In the genomic region with DNA sequence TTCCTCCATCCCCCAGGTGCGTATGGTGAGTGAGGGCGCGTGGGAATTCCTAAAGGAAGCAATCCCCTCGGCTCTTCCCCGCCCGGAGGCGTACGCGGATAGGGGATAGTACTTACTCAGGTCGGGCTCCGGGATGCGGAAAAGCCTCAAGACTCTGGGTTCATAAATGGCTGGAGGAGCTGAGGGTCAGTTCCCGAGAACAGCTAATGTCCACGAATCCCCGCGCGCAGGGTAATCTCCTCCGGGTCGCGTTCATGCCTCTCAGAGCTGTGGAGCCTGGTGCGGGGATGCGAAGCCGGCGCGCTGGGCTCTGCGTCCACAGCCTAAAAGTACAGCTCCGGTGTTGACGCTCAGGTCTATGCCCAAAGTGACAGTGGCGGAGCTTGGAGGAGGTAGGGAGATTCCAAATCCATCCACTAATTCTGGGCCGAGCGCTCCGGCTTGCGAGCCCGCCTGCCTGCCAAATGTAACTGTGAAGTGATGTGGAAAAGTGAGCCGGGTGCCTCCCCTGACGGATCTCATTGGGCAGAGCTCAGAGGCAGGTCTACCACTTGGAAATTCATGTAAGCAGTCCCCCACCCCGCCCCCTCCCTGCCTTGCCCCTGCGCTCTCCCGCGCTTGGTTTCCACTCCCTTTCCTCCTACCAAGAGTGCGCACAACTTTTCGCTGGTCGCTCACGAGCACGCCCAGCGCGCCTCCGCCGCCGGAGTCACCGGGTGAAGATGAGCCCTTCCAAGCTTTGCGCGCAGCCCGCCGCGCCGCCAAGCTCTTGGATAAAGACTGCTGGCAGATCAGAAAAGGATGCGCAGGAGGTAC, we compare ENCODE assay signal across 8 mouse cellular contexts. TPM values are rescaled to one million over a fixed set of nuclear protein-coding genes. Genes with fewer than 3 reads are reported as not detected.
A peak's percentile ranks its signal among the peaks of the same experiment; 100 is the strongest.
DNase-seq lines count a peak whose midpoint lies in the region; ATAC-seq lines count a peak whose summit lies in the region.

A gene (minus strand): TSS at position 506 of the 816 bp plus-strand sequence.

- DNase-seq in lung, postnatal 25 days (ENCODE audit: low spot score) = no peak
- peak; percentile 3 to 5 for DNase-seq in heart, postnatal 14 days
- DNase-seq in left cerebral cortex, postnatal 10 days (ENCODE audit: extremely low spot score in 1 of 2, low spot score in 2 of 2) = peak; percentile 78 to 80
- DNase-seq in B cell, adult 2 months = no peak
- no peak for DNase-seq in thymus, adult 18-20 months

- WGBS in lung, embryonic 16.5 days = under 1% methylated on average over 57 of the region's 58 CpGs
- under 1% methylated on average over 58 of the region's 58 CpGs for WGBS in embryonic facial prominence, embryonic 12.5 days
- under 1% methylated on average over 58 of the region's 58 CpGs for WGBS in neural tube, embryonic 13.5 days

- H3K36me3 ChIP-seq in lung, embryonic 16.5 days (ENCODE audit: control insufficient read depth, insufficient read depth, low read length) = no peaks in the 10 kb centered on the region
- H3K36me3 ChIP-seq in embryonic facial prominence, embryonic 12.5 days = no peaks in the 10 kb centered on the region
- H3K36me3 ChIP-seq in neural tube, embryonic 13.5 days = no peaks in the 10 kb centered on the region

- peak within 1 kb of the TSS; percentile 58 for H3K4me3 ChIP-seq in lung, embryonic 16.5 days (ENCODE audit: low read length)
- H3K4me3 ChIP-seq in embryonic facial prominence, embryonic 12.5 days = peak within 1 kb of the TSS; percentile 48
- H3K4me3 ChIP-seq in neural tube, embryonic 13.5 days = peak within 1 kb of the TSS; percentile 60

- peak within 1 kb of the TSS; percentile 42 for H3K9ac ChIP-seq in lung, embryonic 16.5 days (ENCODE audit: low read length)
- peak within 1 kb of the TSS; percentile 36; the same call in 1 of the 2 replicates for H3K9ac ChIP-seq in embryonic facial prominence, embryonic 12.5 days
- peak within 1 kb of the TSS; percentile 76 for H3K9ac ChIP-seq in neural tube, embryonic 13.5 days

- no peak within 1 kb of the TSS for H3K27ac ChIP-seq in lung, embryonic 16.5 days (ENCODE audit: low read length)
- H3K27ac ChIP-seq in embryonic facial prominence, embryonic 12.5 days = no peak within 1 kb of the TSS
- H3K27ac ChIP-seq in neural tube, embryonic 13.5 days (replicated peaks) = peak within 1 kb of the TSS; percentile 82

- H3K4me1 ChIP-seq in lung, embryonic 16.5 days (replicated peaks; ENCODE audit: control insufficient read depth, insufficient read depth, low read length) = peaks cover 4% of the 10 kb centered on the region; the same call in 1 of the 2 replicates
- peaks cover 10% of the 10 kb centered on the region; the same call in 1 of the 2 replicates for H3K4me1 ChIP-seq in embryonic facial prominence, embryonic 12.5 days
- H3K4me1 ChIP-seq in neural tube, embryonic 13.5 days (replicated peaks) = peaks cover 31% of the 10 kb centered on the region

- H3K4me2 ChIP-seq in lung, embryonic 16.5 days (ENCODE audit: low read depth, low read length) = peak within 1 kb of the TSS; percentile 93
- H3K4me2 ChIP-seq in embryonic facial prominence, embryonic 12.5 days (replicated peaks) = peak within 1 kb of the TSS; percentile 89
- peak within 1 kb of the TSS; percentile 95 for H3K4me2 ChIP-seq in neural tube, embryonic 13.5 days

- intact Hi-C loops in heart, postnatal 14 days (cut with DNase I) = no loop called here
- intact Hi-C loops in left cerebral cortex, postnatal 10 days (cut with DNase I) = no loop called here

- H3K9me3 ChIP-seq in lung, embryonic 16.5 days (ENCODE audit: control insufficient read depth, low read length) = no peaks in the 10 kb centered on the region
- H3K9me3 ChIP-seq in embryonic facial prominence, embryonic 12.5 days = no peaks in the 10 kb centered on the region
- no peaks in the 10 kb centered on the region for H3K9me3 ChIP-seq in neural tube, embryonic 13.5 days

- H3K27me3 ChIP-seq in lung, embryonic 16.5 days (ENCODE audit: control insufficient read depth, insufficient read depth, low read depth, low read length) = peaks cover 27% of the 10 kb centered on the region
- H3K27me3 ChIP-seq in embryonic facial prominence, embryonic 12.5 days = peaks cover 65% of the 10 kb centered on the region
- peaks cover 16% of the 10 kb centered on the region; the same call in 1 of the 2 replicates for H3K27me3 ChIP-seq in neural tube, embryonic 13.5 days

- peak; percentile 87 for ATAC-seq in lung, embryonic 16.5 days (ENCODE audit: low read depth)
- ATAC-seq in embryonic facial prominence, embryonic 12.5 days (ENCODE audit: insufficient number of reproducible peaks, insufficient read depth, low FRiP score, low TSS enrichment) = peak; percentile 89
- ATAC-seq in neural tube, embryonic 13.5 days (ENCODE audit: low read depth) = peak; percentile 79

RNA-seq across cellular contexts. Expression of the gene that starts here (rescaled TPM):
- 5.3 and 5.8 TPM in 2 replicates for polyA plus RNA-seq in lung, embryonic 16.5 days (2015; fragmentation: Nextera tagmentation; extraction: Ambion mirVana)
- 2.4 and 2.5 TPM in 2 replicates for polyA plus RNA-seq in embryonic facial prominence, embryonic 12.5 days (2016; fragmentation: Nextera tagmentation; extraction: Ambion mirVana)
- under 1 TPM; 0.32 to 0.33 TPM for total RNA-seq in heart, postnatal 14 days (2021)
- total RNA-seq in left cerebral cortex, postnatal 10 days (2021) = 100 to 1,000 TPM in 1 of 2 experiments, 10 to 100 TPM in 1; 99.1 to 117 TPM
- polyA plus RNA-seq in neural tube, embryonic 13.5 days (2015; fragmentation: Nextera tagmentation; extraction: Ambion mirVana) = 30.9 and 37.5 TPM in 2 replicates

Comparison
In these comparisons a context has a peak if more than half of its experiments do, and no peak if none do; other contexts are left out.
1. RNA of the gene that starts here (total RNA-seq): 99.1 to 117 TPM in left cerebral cortex, postnatal 10 days; 0.32 to 0.33 TPM in heart, postnatal 14 days; every median in the first group is over 10 times any median in the second.
2. Peak in DNase-seq in heart, postnatal 14 days; RNA of the gene not detected or under 1 TPM.
3. DNase-seq: peak in left cerebral cortex, postnatal 10 days (2 of 2); none in lung, postnatal 25 days (single experiment), B cell, adult 2 months (0 of 2) and thymus, adult 18-20 months (0 of 2).
4. Peak in every context shown above with its lines, with median percentiles within 50 percentile points of each other: ATAC-seq, H3K4me2 ChIP-seq, H3K4me3 ChIP-seq and H3K9ac ChIP-seq.